Mouse (Mus musculus) embryonic facial prominence, embryonic 13.5 days (tissue): ENCODE results near the gene Zbtb9. TPM values are rescaled to one million over a fixed set of nuclear protein-coding genes. Genes with fewer than 3 reads are reported as not detected.

ENCODE experiments used
- ATAC-seq: fragments of 200-750 bp; cut with Nextera tagmentation; 2 replicates; pipeline ENCODE4 v1.8.0; 2017; ENCODE audit warnings: low read depth; ENCODE audit not compliant: insufficient number of reproducible peaks, insufficient read depth, low FRiP score, low TSS enrichment
- H3K27ac ChIP-seq: fragments of 300-500 bp; sonication (generic); 2 replicates; pipeline ENCODE4 v1.5.1; 2015; ENCODE audit warnings: moderate library complexity, mild to moderate bottlenecking, inconsistent platforms
- H3K27me3 ChIP-seq: fragments of 300-500 bp; sonication (generic); 2 replicates; pipeline ENCODE4 v1.6.1; 2015; ENCODE audit warnings: mild to moderate bottlenecking, inconsistent platforms
- H3K36me3 ChIP-seq: fragments of 300-500 bp; sonication (generic); 2 replicates; pipeline ENCODE4 v1.6.1; 2015; ENCODE audit warnings: mild to moderate bottlenecking, inconsistent platforms
- H3K4me1 ChIP-seq: fragments of 300-500 bp; sonication (generic); 2 replicates; pipeline ENCODE4 v1.6.1; 2015; ENCODE audit warnings: inconsistent platforms
- H3K4me2 ChIP-seq: fragments of 300-500 bp; sonication (generic); 2 replicates; pipeline ENCODE4 v1.6.1; 2015; ENCODE audit warnings: moderate library complexity, mild to moderate bottlenecking, inconsistent platforms
- H3K4me3 ChIP-seq: fragments of 300-500 bp; sonication (generic); 2 replicates; pipeline ENCODE4 v1.5.1; 2015; ENCODE audit warnings: mild to moderate bottlenecking, inconsistent platforms
- H3K9ac ChIP-seq: fragments of 300-500 bp; sonication (generic); 2 replicates; pipeline ENCODE4 v1.6.1; 2015; ENCODE audit warnings: mild to moderate bottlenecking, inconsistent platforms
- H3K9me3 ChIP-seq: fragments of 300-500 bp; sonication (generic); 2 replicates; pipeline ENCODE4 v1.6.1; 2016; ENCODE audit warnings: inconsistent platforms
- WGBS: fragments of 180-500 bp; shearing (Covaris S2); methylation state at CpG from one replicate; pipeline ENCODE4 v1.1.7; 2015; ENCODE audit warnings: mixed read lengths; 5-methylcytosine and 5-hydroxymethylcytosine counted together
- polyA plus RNA-seq: library from polyadenylated mRNA; unstranded; fragments of >200 nt; fragmentation: Nextera tagmentation; extraction: Ambion mirVana; gene quantifications from 2 replicates; pipeline ENCODE4 v1.2.1, GENCODE M21; 2015

Gene Zbtb9
- polyA plus RNA-seq, 1 experiment from 2014 or later: 16.1 TPM

DNA sequence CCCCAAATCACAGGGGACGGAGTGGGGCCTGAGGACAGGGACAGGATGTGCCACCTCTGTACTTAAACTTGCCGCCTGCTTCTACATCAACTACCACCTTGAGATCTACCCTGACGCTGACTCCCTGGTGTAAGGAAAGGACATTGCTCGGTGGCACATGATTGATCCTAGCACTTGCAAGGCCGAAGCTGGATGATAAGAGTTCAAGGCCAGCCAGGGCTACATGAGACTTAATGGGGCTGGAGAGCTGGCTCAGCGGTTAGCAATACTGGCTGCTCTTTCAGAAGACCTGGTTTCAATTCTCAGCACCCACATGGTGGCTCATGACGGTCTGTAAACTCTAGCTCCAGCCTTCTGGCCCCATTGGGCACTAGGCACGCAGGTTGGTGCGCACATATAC is 48.8 kb downstream of the Zbtb9 start:
- Histone ChIP-seq H3K27me3 (no peaks in the 10 kb centered on the region), H3K4me2 (no peak overlapping the region), H3K36me3 (peaks cover 67% of the 10 kb centered on the region), H3K4me1 (peaks cover 18% of the 10 kb centered on the region), H3K9ac (no peak overlapping the region), H3K27ac (no peak overlapping the region), H3K9me3 (no peaks in the 10 kb centered on the region), H3K4me3 (no peak overlapping the region)
- WGBS: 89% methylated on average over 9 of the region's 9 CpGs
- ATAC-seq: no peak

DNA sequence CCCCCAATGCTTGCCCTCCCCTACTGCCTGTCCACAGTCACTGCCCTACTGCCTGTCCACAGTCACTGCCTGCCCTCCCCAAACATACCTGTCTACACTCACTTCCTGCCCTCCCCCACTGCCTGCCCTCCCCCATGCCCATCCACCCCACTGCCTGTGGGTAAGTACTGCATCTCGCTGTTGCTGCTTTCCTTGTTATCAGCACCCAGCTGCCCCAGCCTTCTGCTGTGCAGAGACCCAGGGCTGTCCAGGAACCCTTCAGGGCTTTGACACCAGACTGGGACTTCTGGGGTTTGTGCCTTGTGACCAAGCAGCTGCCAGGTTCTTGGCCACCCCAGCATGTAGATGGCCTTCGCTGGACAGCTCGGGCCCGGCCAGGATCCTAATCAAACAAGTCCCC is 50.4 kb downstream of the Zbtb9 start:
- no peaks in the 10 kb centered on the region for H3K9me3 ChIP-seq
- no peak overlapping the region for H3K4me3 ChIP-seq
- H3K36me3 ChIP-seq: peaks cover 67% of the 10 kb centered on the region
- no peak for ATAC-seq
- H3K9ac ChIP-seq: no peak overlapping the region
- H3K27me3 ChIP-seq: no peaks in the 10 kb centered on the region
- WGBS: 82% methylated on average over 4 of the region's 4 CpGs
- H3K27ac ChIP-seq: no peak overlapping the region
- H3K4me1 ChIP-seq: peaks cover 20% of the 10 kb centered on the region
- H3K4me2 ChIP-seq: no peak overlapping the region

DNA sequence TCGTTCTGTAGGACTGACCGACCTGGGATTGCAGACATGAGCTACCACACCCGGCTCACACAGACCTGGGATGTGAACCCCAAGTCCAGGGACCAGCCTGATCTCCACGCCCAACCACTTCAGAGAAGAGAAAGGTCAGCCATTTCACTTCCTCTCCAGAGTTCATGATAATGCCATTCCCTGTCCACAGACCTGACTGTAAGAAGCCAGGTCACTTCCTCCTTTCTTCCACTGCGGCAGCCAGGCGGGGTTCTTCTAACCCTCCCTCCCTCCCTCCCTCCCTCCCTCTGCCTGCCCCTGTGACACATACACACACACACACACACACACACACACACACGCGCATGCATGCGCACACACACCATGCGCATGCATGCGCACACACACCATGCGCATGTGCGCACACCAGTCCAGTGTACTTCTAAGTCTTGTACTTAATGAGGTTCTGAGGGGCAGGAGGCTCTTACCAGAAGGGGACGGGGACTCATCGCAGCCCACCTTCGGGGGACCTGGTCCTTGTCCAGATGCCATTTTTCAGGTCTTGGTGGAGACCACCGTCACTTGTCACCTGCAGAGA is 52.4 kb downstream of the Zbtb9 start:
- no peak overlapping the region for H3K27ac ChIP-seq
- no peaks in the 10 kb centered on the region for H3K27me3 ChIP-seq
- peaks cover 57% of the 10 kb centered on the region for H3K36me3 ChIP-seq
- 0 out of 2 replicates have a peak overlapping the region, but pooled peaks have one; percentile 16 for H3K9ac ChIP-seq
- WGBS: 96% methylated on average over 17 of the region's 17 CpGs
- ATAC-seq: no peak
- no peak overlapping the region for H3K4me3 ChIP-seq
- H3K4me1 ChIP-seq: peaks cover 15% of the 10 kb centered on the region
- no peak overlapping the region for H3K4me2 ChIP-seq
- no peaks in the 10 kb centered on the region for H3K9me3 ChIP-seq

- Histone ChIP-seq H3K27me3 (no peaks in the 10 kb centered on the region), H3K4me3 (no peak overlapping the region), H3K4me2 (no peak overlapping the region), H3K36me3 (peaks cover 52% of the 10 kb centered on the region), H3K27ac (no peak overlapping the region), H3K9ac (0 out of 2 replicates have a peak overlapping the region, but pooled peaks have one; percentile 16), H3K4me1 (peaks cover 15% of the 10 kb centered on the region), H3K9me3 (no peaks in the 10 kb centered on the region)
- WGBS: 99% methylated on average over 3 of the region's 3 CpGs
- no peak for ATAC-seq
Observed at GRCm38 (mm10) chr17:27025951-27026350, 53.0 kb downstream of the Zbtb9 start.

- peaks cover 17% of the 10 kb centered on the region for H3K4me1 ChIP-seq
- H3K27me3 ChIP-seq: no peaks in the 10 kb centered on the region
- H3K4me3 ChIP-seq: peak overlapping the region; percentile 77
- peak overlapping the region; percentile 89 for H3K4me2 ChIP-seq
- H3K9me3 ChIP-seq: no peaks in the 10 kb centered on the region
- no peak for ATAC-seq
- 36% methylated on average over 12 of the region's 12 CpGs for WGBS
- peak overlapping the region; percentile 83 for H3K27ac ChIP-seq
- H3K9ac ChIP-seq: peak overlapping the region; percentile 97
- H3K36me3 ChIP-seq: peaks cover 35% of the 10 kb centered on the region
Observed at GRCm38 (mm10) chr17:27027460-27028283, 54.7 kb downstream of the Zbtb9 start.

DNA sequence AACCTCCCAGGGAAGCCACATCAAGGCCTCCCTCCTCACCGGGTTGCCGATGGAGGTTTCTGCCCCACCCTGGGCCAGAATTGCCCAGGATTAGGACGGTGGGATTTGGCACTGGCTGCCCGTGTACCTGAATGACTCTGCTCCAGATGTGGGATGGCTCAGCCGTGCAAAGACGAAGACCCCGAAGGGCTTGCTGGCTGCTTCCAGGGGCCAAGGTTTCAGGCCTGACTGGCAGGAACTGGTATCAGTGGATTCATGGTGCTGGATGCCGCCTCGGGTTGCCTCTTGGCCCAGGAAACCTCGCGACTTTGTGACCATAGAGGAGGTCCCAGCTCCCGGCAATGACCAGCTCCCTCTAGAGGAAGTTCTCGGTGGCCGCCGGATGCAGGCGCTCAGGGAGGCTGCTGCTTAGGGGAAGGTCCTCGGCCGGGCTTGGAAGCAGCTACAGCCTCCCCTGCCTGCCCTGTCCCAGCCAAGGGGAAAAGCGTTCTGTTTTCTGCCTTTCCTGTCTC is 55.4 kb downstream of the Zbtb9 start:
- Histone ChIP-seq H3K4me3 (peak overlapping the region; percentile 77), H3K27me3 (no peaks in the 10 kb centered on the region), H3K4me1 (peaks cover 24% of the 10 kb centered on the region), H3K4me2 (peak overlapping the region; percentile 89), H3K27ac (peak overlapping the region; percentile 83), H3K9ac (peak overlapping the region; percentile 97), H3K36me3 (peaks cover 29% of the 10 kb centered on the region), H3K9me3 (no peaks in the 10 kb centered on the region)
- under 1% methylated on average over 19 of the region's 19 CpGs for WGBS
- peak; percentile 71 for ATAC-seq

DNA sequence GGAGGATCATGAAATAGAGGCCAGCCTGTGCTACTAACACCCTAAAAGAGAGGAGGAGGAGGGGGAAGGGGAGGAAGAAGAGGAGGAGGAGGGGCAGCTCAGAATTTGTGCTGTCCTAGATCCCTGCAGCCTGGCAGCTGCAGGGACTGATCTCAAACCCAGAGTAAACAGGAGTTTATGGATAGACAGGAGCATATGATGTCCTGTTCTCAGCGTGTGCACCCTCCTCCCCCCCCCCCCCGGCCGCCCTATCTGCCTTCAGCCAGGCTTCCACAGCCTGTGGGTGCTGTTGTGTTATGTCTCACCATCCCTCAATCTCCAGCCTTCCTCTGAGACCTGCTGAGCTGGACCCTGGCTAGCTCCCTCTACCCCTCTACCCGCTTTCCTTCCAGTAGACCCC is 55.9 kb downstream of the Zbtb9 start, which contains the start of gene Bak1:
TSS of gene Bak1 (minus strand) at position 101 of the 400 bp plus-strand sequence.
- H3K4me3 ChIP-seq: peak within 1 kb of the TSS; percentile 77
- 41% methylated on average over 3 of the region's 4 CpGs for WGBS
- H3K27ac ChIP-seq: peak within 1 kb of the TSS; percentile 83
- H3K9ac ChIP-seq: peak within 1 kb of the TSS; percentile 97
- no peaks in the 10 kb centered on the region for H3K9me3 ChIP-seq
- no peak for ATAC-seq
- peaks cover 24% of the 10 kb centered on the region for H3K4me1 ChIP-seq
- peaks cover 24% of the 10 kb centered on the region for H3K36me3 ChIP-seq
- peak within 1 kb of the TSS; percentile 89 for H3K4me2 ChIP-seq
- H3K27me3 ChIP-seq: no peaks in the 10 kb centered on the region

DNA sequence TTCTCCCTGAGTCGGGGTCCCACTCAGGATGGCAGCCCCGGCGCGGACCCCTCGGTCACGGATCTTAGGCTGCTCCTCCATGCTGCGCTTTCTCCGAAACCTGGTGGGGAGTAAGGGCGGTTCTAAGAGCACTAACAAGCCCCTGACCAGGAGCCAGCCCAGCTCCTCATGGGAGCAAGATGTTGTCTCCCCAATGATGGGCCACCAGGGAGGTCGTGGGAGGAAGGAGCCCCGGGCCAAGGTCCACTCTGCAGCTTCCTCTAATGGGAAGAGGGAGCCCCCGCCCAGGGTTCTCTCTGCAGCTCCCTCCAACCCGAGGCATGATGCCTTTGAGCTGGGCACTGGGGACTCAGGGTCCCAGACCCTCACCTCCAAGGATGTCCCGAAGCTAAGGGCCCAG is 56.5 kb downstream of the Zbtb9 start:
- Histone ChIP-seq H3K4me3 (no peak overlapping the region), H3K9ac (no peak overlapping the region), H3K27me3 (no peaks in the 10 kb centered on the region), H3K27ac (no peak overlapping the region), H3K9me3 (no peaks in the 10 kb centered on the region), H3K4me2 (no peak overlapping the region), H3K36me3 (peaks cover 18% of the 10 kb centered on the region), H3K4me1 (peaks cover 24% of the 10 kb centered on the region)
- ATAC-seq: no peak
- 86% methylated on average over 14 of the region's 14 CpGs for WGBS

- H3K4me1 ChIP-seq: peaks cover 24% of the 10 kb centered on the region
- no peak overlapping the region for H3K4me3 ChIP-seq
- H3K36me3 ChIP-seq: peaks cover 4% of the 10 kb centered on the region
- no peaks in the 10 kb centered on the region for H3K27me3 ChIP-seq
- H3K27ac ChIP-seq: no peak overlapping the region
- H3K9me3 ChIP-seq: no peaks in the 10 kb centered on the region
- 88% methylated on average over 4 of the region's 4 CpGs for WGBS
- no peak overlapping the region for H3K4me2 ChIP-seq
- H3K9ac ChIP-seq: no peak overlapping the region
- no peak for ATAC-seq
Observed at GRCm38 (mm10) chr17:27030896-27031295, 57.9 kb downstream of the Zbtb9 start.

DNA sequence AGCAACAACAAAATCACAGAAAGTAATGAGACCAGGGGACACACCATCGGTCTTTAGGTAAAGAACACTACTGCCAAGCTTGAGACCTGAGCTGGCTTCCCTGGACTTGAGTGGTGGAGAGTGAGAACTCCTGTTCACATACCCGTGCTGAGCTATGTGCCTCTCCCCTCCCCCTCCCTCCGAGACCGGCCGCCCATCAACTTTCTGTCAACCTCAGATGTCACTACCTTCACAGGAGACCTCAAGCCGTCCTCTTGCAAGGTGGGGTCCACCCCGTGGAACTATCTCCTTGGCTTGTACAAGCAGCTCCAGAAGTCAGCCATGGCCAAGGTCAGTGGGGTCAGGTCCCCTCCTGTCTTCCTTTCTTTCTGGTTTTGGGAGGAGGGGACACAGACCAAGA is 59.4 kb downstream of the Zbtb9 start:
- H3K36me3 ChIP-seq: no peaks in the 10 kb centered on the region
- WGBS: 61% methylated on average over 7 of the region's 7 CpGs
- H3K27ac ChIP-seq: no peak overlapping the region
- H3K9me3 ChIP-seq: no peaks in the 10 kb centered on the region
- H3K4me1 ChIP-seq: peaks cover 16% of the 10 kb centered on the region
- ATAC-seq: no peak
- H3K9ac ChIP-seq: no peak overlapping the region
- no peak overlapping the region for H3K4me3 ChIP-seq
- H3K27me3 ChIP-seq: no peaks in the 10 kb centered on the region
- H3K4me2 ChIP-seq: no peak overlapping the region; the same call in 1 of the 2 replicates

DNA sequence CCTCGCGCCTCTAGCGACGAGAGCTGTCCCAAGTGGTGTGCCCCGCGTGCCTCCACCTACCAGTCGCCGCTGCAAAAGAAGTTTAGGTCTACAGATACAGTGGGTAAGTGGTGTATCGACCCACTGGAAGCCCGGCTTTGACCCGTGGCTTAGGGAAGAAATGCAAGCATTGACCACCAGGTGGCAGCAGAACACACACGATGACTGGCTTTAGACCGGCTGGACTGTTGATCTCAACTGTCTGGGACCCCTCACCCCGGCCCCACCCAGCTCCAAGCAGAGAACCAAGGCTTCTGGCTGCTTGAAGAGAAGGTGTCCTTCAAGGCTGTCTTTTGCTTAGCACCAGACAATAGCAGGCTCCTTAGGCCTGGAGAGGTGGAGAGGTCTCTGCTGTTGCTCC is 59.9 kb downstream of the Zbtb9 start:
- ATAC-seq: no peak
- H3K9ac ChIP-seq: peak overlapping the region; percentile 41; the same call in 1 of the 2 replicates
- H3K4me1 ChIP-seq: peaks cover 14% of the 10 kb centered on the region
- H3K4me3 ChIP-seq: no peak overlapping the region
- no peak overlapping the region for H3K27ac ChIP-seq
- no peaks in the 10 kb centered on the region for H3K27me3 ChIP-seq
- H3K4me2 ChIP-seq: peak overlapping the region; percentile 38
- WGBS: 2% methylated on average over 14 of the region's 14 CpGs
- no peaks in the 10 kb centered on the region for H3K36me3 ChIP-seq
- no peaks in the 10 kb centered on the region for H3K9me3 ChIP-seq
